Mouse (Mus musculus) spleen, adult 18-20 months (tissue): ENCODE results near the gene Psapl1.
"Not testable (repeated sequence)": the region's sequence is repeated elsewhere in the genome, so short reads cannot be mapped to it uniquely, and the experiment has no call there.

Experiments used
- DNase-seq, 2 experiments: peaks; one replicate each; pipeline ENCODE4 v3.0.0; 2022; ENCODE audit warnings: mixed read lengths in 2 of 2

Psapl1 gene

GRCm38 (mm10) chr5:36205397-36205796 is 1.6 kb downstream of the Psapl1 start:
- DNase-seq, result no peak

DNA sequence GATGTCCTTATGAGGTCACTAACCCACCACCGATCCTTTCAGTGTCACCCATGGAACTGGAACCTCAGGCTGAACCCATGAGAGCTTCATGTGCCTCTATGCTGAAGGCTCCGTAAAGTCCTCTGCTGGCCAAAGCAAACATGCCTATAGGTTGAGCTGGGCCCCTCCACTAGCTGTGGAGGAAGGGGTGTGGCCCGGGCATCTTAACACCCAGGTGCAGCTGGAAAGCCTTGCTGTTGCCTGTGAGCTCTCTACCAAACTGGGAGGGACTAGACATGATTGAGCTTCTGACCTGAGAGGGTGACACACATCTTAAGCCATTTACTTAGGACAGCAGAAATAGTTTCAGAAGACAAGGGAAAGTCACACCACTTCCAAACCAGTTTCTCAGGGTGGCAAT is 5.0 kb downstream of the Psapl1 start:
- DNase-seq, result no peak

- DNase-seq, result no peak
Observed at GRCm38 (mm10) chr5:36213310-36213709, 9.5 kb downstream of the Psapl1 start.

- DNase-seq, result no peak
Observed at GRCm38 (mm10) chr5:36220105-36220504, 16.3 kb downstream of the Psapl1 start.

- DNase-seq, result no peak
Observed at GRCm38 (mm10) chr5:36220626-36221025, 16.8 kb downstream of the Psapl1 start.

GRCm38 (mm10) chr5:36223787-36224186 is 20.0 kb downstream of the Psapl1 start:
- peak in 1 of 2 experiments; percentile 43 for DNase-seq

DNA sequence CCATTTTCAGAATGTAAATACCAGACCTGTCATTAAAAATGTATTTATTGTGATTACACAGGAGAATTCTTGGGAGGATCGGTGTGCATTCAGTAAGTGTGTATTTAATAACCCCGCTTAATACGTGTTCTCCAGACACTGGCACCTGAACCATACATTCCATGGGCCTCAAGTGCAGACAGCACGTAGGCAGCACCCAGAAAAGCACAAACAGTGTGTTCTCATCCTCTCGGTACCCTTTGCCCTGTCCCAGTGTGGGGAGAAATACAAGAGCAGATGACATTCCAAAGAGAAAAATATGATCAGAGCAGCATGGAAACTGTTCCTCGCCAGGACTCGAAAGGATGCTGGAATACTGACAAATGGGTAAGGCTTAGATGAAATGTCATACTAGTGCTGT is 22.0 kb downstream of the Psapl1 start:
- no peak for DNase-seq

DNA sequence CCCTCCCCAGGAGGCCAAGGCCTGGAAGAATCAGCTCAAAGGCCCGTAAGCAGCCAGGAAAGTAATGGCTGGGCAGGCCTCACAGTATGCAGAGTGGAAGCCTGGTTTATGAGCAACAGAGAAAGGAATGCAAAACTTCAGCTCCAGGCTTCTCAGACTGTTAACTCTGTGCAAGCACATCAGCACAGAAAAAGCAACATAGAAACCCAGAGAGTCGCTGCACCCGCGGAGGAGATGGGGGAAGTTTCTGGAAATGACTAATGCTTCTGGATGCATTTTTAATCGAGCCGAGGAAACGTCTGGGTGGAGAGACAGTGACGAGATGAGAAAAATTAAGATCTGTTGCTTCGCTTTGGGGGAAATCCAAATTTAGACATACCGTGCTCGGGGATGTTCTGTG is 22.5 kb downstream of the Psapl1 start:
- no peak for DNase-seq

- DNase-seq, result no peak
Observed at GRCm38 (mm10) chr5:36228405-36229370, 24.9 kb downstream of the Psapl1 start.

- no peak for DNase-seq
Observed at GRCm38 (mm10) chr5:36230301-36230780, 26.5 kb downstream of the Psapl1 start.

DNA sequence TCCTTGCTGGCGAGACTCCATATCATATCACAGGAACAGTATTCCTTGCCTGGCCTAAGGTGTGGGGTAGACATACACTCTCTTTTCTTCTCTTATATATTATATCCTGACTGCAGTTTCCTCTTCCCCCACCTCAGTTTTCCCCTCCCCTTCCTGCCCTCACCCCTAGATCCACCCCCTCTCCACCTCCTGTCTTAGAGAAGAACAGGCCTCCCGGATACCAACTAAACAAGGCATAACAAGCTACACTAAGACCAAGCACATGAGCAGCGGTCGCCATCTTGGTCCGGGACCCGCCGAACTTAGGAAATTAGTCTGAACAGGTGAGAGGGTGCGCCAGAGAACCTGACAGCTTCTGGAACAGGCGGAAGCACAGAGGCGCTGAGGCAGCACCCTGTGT is 33.7 kb downstream of the Psapl1 start:
- DNase-seq, result not testable (repeated sequence)

GRCm38 (mm10) chr5:36248022-36248421 is 44.2 kb downstream of the Psapl1 start:
- DNase-seq, result no peak

DNA sequence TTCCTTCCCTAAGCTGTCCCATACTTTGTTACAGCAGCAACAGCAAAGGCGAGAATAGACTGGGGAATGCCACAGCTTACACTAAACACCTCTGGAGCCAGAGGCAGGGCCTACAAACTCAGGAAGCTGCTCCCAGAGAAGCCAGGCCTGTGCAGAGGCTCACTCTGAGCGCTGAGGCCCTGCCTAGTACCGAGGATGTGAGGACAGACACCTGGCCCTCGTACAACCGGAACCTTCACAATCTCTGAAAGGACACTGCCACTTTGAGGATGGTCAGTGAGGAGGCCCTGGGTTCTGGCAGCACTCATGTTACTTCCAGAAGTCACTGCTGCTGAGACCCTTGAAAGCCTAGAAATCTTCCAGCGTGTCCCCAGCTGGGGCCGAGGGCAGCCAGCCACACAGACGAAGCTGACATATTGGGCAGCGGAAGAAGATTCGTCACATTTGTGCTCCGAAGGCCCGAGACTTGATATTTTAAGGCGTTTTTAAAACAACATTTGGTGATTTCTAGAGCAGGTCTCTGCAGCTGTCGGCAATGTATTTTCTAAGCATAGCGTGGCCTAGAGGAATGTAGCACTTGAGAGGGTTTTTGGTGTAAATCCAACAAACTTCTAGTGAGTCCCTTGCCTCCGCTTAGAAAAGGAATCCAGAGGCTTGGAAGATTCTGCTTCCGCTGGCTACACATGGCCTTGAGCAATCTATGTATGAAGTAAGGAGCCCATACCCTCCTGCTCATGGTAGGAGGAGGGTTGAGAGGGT is 49.1 kb downstream of the Psapl1 start:
- no peak for DNase-seq

- no peak for DNase-seq
Observed at GRCm38 (mm10) chr5:36254642-36255516, 51.1 kb downstream of the Psapl1 start.
